Mouse (Mus musculus) retina, embryonic 14.5 days (tissue): ENCODE results near the gene Gm11011.

ENCODE experiments used
- DNase-seq: peaks from one replicate; pipeline ENCODE4 v3.0.0-alpha.2; 2015; ENCODE audit warnings: low spot score

The Gm11011 gene

DNA sequence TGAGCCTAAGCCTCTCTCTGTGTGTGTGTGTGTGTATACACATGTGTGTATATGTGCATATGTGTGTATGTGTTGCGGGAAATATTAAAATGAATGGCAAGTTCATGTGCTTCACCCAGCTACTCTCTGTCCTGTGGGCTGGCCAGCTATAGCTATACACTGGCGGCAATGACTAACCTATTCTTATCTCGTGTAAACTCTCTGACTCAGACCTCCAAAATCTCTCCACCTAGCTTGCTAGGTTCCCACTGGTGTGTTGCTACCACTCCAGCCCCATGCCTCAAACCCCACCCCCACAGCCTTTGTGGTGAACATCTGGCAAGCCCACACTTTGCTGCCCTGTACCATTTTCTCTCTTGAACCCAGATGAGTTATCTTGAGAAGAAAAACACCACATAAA, 857 bp downstream of the Gm11011 start:
- DNase-seq = no peak

DNA sequence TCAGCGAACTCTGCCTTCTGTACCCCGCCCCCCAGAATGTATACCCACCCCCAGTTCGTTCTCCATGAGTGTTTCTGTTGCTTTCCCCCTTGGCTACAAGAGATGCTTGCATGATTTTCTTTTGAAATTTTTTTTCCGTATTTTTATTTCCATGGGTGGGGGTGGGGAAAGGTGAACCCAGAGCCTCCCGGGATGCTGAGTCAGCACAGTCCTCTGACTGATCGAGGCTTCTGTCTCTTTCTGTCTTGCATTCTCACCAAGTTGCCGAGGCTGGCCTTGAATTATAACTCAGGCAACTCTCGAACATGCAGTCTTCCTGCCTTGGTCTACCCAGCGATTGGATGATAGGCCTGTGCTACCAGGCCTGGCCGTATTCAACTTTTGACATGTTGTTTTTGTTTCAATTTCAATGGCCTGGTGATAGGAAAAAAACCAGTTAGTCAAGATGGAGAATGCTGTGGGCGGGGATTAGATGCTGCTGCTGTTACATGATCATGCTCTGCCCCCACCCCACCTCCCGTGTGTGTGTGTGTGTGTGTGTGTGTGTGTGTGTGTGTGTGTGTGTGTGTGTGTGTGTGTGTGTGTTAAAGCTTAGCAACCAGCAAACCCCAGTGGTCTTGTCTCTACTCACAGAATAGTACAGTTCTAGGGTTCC, 1.8 kb downstream of the Gm11011 start:
- DNase-seq = no peak

DNA sequence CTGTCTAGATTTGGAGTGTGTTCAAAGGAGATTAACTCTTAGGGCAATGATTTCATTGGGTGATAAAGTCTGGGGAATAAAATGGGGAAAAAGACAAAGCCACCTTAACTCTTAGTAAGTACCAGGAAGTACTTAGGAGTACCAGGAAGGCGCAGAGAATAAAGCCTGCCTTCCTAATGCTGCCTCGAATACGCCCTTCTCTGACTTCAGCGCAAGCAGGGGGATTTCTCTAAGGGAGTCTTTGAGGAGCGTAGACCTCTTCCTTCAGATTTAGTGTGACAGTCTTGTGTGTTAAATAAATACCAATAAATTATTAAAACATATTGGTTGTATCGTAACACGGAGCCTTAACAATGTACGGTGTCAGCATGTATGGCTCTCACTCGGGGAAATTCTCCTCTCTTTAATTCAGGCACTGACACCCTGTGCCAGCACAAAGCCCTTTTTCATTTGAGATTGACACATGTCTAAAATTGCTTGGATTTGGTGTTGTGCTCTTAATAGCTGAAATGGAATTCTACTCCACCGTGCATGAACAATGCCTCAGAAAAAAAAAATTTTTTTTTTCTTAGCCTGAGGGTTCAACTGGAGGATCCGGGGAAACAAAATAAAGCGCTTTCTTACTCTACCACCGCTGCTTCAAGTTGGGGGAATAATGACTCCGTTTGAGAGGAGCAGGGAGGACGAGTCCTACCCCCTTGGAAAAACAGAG, 2.6 kb downstream of the Gm11011 start:
- DNase-seq = no peak

DNA sequence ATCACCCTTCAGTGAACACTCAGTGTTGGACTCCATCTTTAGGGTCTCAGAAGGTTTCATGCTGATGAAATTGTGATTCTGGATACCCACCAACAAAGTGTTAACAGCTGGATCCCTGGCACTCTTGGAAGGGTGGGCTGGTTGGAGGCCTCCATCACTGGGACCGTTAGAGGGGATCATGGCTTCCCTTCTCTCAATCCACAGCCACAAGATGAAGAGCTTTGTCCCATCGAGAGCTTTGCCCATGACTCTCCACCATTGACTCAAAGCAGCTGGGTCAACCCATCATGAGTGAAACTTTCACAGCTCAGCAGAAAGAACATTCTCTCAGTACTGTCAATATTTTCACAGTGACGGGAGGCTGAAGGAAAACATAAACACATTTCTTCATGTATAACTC, 4.1 kb downstream of the Gm11011 start:
- DNase-seq = no peak

DNA sequence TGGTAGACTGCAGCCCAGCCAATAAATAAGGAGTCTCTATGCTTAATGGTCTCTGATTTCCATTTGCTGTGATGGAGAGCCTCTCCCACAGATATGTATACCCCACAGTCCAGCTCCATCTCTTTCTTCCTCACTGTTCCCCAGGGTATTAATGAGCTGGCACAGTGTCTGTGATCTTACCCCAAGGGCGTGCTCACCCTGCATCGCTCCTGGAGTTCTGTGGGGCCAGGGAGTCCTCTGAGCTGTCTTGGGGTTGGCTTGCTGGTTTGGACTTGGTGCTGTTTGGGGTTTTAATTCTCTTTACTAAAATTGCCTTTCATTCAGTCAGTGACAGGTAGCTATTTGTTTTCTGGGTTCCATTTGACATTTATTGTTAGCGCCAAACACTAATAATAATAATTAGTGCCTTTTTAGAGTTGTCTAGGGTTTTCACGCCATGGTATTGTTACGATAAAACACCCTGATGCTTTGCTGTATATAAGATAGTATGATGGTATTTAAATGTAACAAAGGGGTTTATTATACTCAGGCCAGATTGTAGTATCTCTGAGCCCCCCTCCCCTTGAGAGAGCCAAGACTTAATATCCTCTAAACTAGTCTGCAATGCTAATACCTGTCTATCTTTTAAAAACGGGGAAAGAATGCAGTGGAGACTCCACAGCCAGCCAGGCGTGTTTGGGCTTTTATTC, 9.9 kb downstream of the Gm11011 start:
- DNase-seq = no peak

DNA sequence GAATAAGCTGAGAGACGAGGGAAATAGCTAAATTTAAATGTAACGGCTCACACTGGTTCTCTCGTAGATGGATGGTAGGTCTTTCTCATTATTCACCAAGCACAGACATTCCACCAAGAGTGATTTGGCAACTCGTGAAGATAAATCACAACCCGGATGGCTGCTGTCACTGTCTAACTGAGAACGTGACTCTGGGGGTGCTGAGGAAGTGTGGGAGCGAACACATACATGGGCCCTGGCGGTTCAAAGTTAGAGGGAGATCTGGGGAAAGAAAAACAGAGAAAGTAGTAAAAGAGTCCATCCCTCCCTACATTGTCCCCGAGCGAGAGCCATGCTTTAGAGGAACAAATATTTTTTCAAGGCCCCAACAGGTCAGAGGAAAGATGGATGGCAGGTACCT, 17.5 kb downstream of the Gm11011 start:
- DNase-seq = no peak

DNA sequence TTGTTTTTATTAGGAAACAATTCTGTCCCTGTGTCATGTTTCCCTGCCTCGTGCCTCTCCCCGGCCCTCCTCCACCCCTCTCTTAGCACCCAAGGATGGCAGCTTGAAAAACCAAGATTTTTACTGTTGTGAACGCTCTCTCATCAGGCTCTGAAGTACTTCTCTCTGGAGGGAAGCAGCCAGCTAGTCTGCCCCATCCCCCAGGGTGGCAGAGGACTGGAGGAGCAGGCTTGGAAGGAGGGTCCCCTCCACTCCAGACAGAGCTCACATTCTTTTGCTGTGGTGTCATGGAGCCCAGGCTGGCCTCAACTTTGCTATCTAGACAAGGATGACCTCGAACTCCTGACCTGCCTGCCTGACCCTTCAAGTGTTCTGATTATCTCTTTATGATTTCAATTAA, 21.4 kb downstream of the Gm11011 start:
- DNase-seq = no peak

DNA sequence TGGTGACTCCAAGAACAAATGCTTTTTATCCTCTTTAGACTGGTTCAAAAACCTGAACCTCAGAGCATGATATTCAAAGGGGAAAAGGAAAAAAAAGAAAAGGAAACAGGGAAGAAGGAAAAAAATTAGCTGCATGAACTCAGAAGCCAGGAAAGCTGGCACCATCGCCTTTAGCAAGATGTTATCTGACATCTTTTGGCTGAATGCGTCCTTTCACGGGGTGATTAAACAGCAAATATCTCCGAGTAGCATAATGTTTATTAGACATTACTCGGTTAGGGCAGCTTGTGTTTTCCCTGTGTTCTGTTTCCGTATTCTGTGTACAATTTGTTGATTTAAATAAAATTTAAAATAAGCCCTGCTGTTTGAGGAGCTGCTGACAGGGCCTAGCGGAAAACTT, 21.8 kb downstream of the Gm11011 start:
- no peak for DNase-seq

DNA sequence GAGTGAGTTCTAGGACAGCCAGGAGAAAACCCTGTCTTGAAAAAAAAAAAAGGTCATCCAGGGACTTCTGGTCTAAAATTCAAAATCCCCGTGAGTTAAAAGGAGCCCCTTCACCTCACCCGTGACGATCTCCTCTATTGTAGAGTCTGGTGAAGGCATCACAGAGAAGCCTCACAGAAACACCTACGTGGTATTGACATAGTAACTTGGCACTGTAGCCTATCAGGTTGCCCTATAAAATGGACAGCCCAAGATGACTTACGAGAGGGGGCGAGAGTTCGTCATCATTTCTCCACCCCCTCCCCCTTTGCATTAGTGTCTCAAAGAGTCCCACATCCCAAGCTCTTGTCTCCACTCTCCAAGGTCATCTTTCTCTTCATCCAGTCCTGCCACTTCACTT, 41.9 kb downstream of the Gm11011 start:
- DNase-seq = no peak

DNA sequence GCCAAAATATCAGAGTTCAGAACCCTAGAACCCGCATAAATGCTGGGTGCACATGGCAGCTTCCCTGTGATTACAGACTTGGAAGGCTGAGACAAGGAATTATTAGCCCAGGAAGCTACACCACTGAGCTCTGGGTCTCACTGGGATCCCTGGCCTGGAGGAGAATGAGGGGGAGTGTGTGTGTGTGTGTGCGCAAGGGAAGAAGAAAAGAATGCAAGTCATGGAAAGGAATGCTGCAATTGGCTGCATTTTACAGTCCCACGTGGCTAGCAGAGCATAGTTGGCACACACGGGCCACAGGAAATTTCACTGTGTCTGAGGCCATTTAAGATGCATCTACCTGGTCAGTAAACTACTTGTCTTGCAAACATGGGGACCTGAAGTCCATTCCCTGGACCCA, 48.6 kb downstream of the Gm11011 start:
- DNase-seq = no peak
